Mouse (Mus musculus): ENCODE measurements at regions not wholly inside any gene's neighbourhood (a gene's known extent, or its start where the extent isn't known, plus 50 kb on each side); places are given as distances from the start of the nearest gene placed in this dataset.

GRCm38 (mm10) chr8:116837991-116838390 is 83.3 kb downstream of the Cmc2 start:
- DNase-seq (ENCODE audit: low read depth, low spot score) = no peak

GRCm38 (mm10) chr8:116832181-116832580 is 89.1 kb downstream of the Cmc2 start:
- no peak for DNase-seq (ENCODE audit: low read depth, low spot score)

GRCm38 (mm10) chr8:116829631-116830030 is 91.6 kb downstream of the Cmc2 start:
- DNase-seq (ENCODE audit: low read depth, low spot score) = no peak

GRCm38 (mm10) chr8:116828220-116828619 is 93.0 kb downstream of the Cmc2 start:
- DNase-seq (ENCODE audit: low read depth, low spot score) = no peak

GRCm38 (mm10) chr8:116827141-116827540 is 94.1 kb downstream of the Cmc2 start:
- peak; percentile 70 for DNase-seq (ENCODE audit: low read depth, low spot score)

GRCm38 (mm10) chr8:116814118-116814851 is 81.5 kb upstream of the Cdyl2 start:
- peak; percentile 35 for DNase-seq (ENCODE audit: low read depth, low spot score)

GRCm38 (mm10) chr8:116801313-116801712 is 68.5 kb upstream of the Cdyl2 start:
- peak; percentile 65 for DNase-seq (ENCODE audit: low read depth, low spot score)

- DNase-seq (ENCODE audit: low read depth, low spot score) = no peak
Observed at GRCm38 (mm10) chr8:116800636-116801035, 67.8 kb upstream of the Cdyl2 start.

GRCm38 (mm10) chr8:116798981-116799380 is 66.2 kb upstream of the Cdyl2 start:
- DNase-seq (ENCODE audit: low read depth, low spot score) = peak; percentile 89

- no peak for DNase-seq (ENCODE audit: low read depth, low spot score)
Observed at GRCm38 (mm10) chr8:116795713-116796112, 62.9 kb upstream of the Cdyl2 start.

- DNase-seq (ENCODE audit: low read depth, low spot score) = no peak
Observed at GRCm38 (mm10) chr8:116793107-116793506, 60.3 kb upstream of the Cdyl2 start.

- DNase-seq (ENCODE audit: low read depth, low spot score) = peak; percentile 59
Observed at GRCm38 (mm10) chr8:116790294-116790693, 57.5 kb upstream of the Cdyl2 start.
